Mouse (Mus musculus) CH12.LX (cell line): ENCODE measurements at regions not wholly inside any gene's neighbourhood (a gene's known extent, or its start where the extent isn't known, plus 50 kb on each side); places are given as distances from the start of the nearest gene placed in this dataset.

Source experiments
- DNase-seq: peaks from one replicate; pipeline ENCODE4 v3.0.0-alpha.2; 2013; ENCODE audit errors: extremely low read depth
- H3K27ac ChIP-seq: 2 replicates; pipeline ENCODE4 v1.5.1; 2012; ENCODE audit warnings: low read depth, mild to moderate bottlenecking, control low read depth, moderate library complexity; ENCODE audit not compliant: insufficient read depth
- H3K27me3 ChIP-seq: replicated peaks from 2 replicates; pipeline ENCODE3; 2012; ENCODE audit warnings: inconsistent platforms
- H3K36me3 ChIP-seq, 2 experiments: replicated peaks in 1 of 2; 2 replicates each; pipeline versions ENCODE3 to v1.6.1; 2012; ENCODE audit warnings: inconsistent platforms in 1 of 2, low read length in 1 of 2, mild to moderate bottlenecking in 1 of 2, mixed read lengths in 1 of 2, moderate library complexity in 1 of 2; ENCODE audit not compliant: control insufficient read depth in 1 of 2, insufficient read depth in 1 of 2
- H3K4me1 ChIP-seq, 2 experiments: 2 replicates each; pipeline ENCODE4 v1.6.1; 2012; ENCODE audit warnings: inconsistent platforms in 1 of 2, moderate library complexity in 1 of 2; ENCODE audit not compliant: insufficient read depth in 2 of 2, control insufficient read depth in 1 of 2
- H3K4me2 ChIP-seq: 2 replicates; pipeline ENCODE4 v1.6.1; 2012; ENCODE audit warnings: low read depth, mild to moderate bottlenecking, control low read depth; ENCODE audit not compliant: poor library complexity, insufficient read depth, severe bottlenecking
- H3K4me3 ChIP-seq, 3 experiments: fragments of 150-350 bp in 1 of 3; sonication (generic) in 1 of 3; replicated peaks in 1 of 3; 2 replicates each; pipeline versions ENCODE3 to v1.5.1; 2011 to 2012; ENCODE audit warnings: low read depth in 2 of 3, low read length in 2 of 3, mild to moderate bottlenecking in 2 of 3, moderate library complexity in 2 of 3, control low read depth in 1 of 3, improper control_type of control experiment in 1 of 3, inconsistent platforms in 1 of 3, mixed read lengths in 1 of 3; ENCODE audit not compliant: poor library complexity in 1 of 3
- H3K79me2 ChIP-seq: replicated peaks from 2 replicates; pipeline ENCODE4 v1.6.1; 2012; ENCODE audit warnings: mild to moderate bottlenecking, moderate library complexity; ENCODE audit not compliant: control insufficient read depth, poor library complexity, insufficient read depth, severe bottlenecking; ENCODE audit errors: extremely low read depth
- H3K9ac ChIP-seq: 2 replicates; pipeline ENCODE4 v1.6.1; 2012; ENCODE audit warnings: low read depth, mild to moderate bottlenecking, control low read depth, moderate library complexity; ENCODE audit not compliant: insufficient read depth
- H3K9me3 ChIP-seq: replicated peaks from 2 replicates; pipeline ENCODE3; 2012; ENCODE audit warnings: low read length, inconsistent platforms, mixed read lengths
- CHD2 ChIP-seq: IDR thresholded peaks from 2 replicates; pipeline ENCODE4 v1.6.1; 2011; ENCODE audit warnings: low read length, improper control_type of control experiment
- E2F4 ChIP-seq: IDR thresholded peaks from 2 replicates; pipeline ENCODE4 v1.6.1; 2011; ENCODE audit warnings: low read depth, low read length, improper control_type of control experiment; ENCODE audit not compliant: insufficient replicate concordance
- ELF1 ChIP-seq: IDR thresholded peaks from 2 replicates; pipeline ENCODE4 v1.6.1; 2014; ENCODE audit warnings: low read depth, mild to moderate bottlenecking, inconsistent platforms, low read length, improper control_type of control experiment
- GABPA ChIP-seq: IDR thresholded peaks from 2 replicates; pipeline ENCODE4 v1.6.1; 2012; ENCODE audit warnings: low read depth, low read length, improper control_type of control experiment, inconsistent platforms; ENCODE audit not compliant: insufficient replicate concordance
- HCFC1 ChIP-seq: IDR thresholded peaks from 2 replicates; pipeline ENCODE4 v1.6.1; 2012; ENCODE audit warnings: low read depth, mild to moderate bottlenecking, inconsistent platforms, low read length, improper control_type of control experiment
- IRF4 ChIP-seq: IDR thresholded peaks from 2 replicates; pipeline ENCODE4 v1.6.1; 2014; ENCODE audit warnings: low read depth, mild to moderate bottlenecking, inconsistent platforms, low read length, improper control_type of control experiment
- JUND ChIP-seq: conservative IDR thresholded peaks from 2 replicates; pipeline ENCODE4 v1.6.1; 2011; ENCODE audit warnings: low read depth, low read length, improper control_type of control experiment
- MAFK ChIP-seq: IDR thresholded peaks from 2 replicates; pipeline ENCODE4 v1.6.1; 2011; ENCODE audit warnings: low read length, improper control_type of control experiment; ENCODE audit not compliant: insufficient replicate concordance
- MAX ChIP-seq: IDR thresholded peaks from 2 replicates; pipeline ENCODE4 v1.6.1; 2011; ENCODE audit warnings: low read length, improper control_type of control experiment
- MAZ ChIP-seq: IDR thresholded peaks from 2 replicates; pipeline ENCODE4 v1.6.1; 2012; ENCODE audit warnings: low read depth, mild to moderate bottlenecking, inconsistent platforms, low read length, improper control_type of control experiment, moderate library complexity
- MXI1 ChIP-seq: IDR thresholded peaks from 2 replicates; pipeline ENCODE4 v1.6.1; 2011; ENCODE audit warnings: mild to moderate bottlenecking, low read depth, low read length, improper control_type of control experiment
- MYC ChIP-seq: IDR thresholded peaks from 2 replicates; pipeline ENCODE4 v1.6.1; 2011; ENCODE audit warnings: low read depth, mild to moderate bottlenecking, improper control_type of control experiment, low read length
- NRF1 ChIP-seq: IDR thresholded peaks from 2 replicates; pipeline ENCODE4 v1.6.1; 2014; ENCODE audit warnings: low read depth, mild to moderate bottlenecking, inconsistent platforms, low read length, improper control_type of control experiment, moderate library complexity
- POLR2A ChIP-seq: IDR thresholded peaks from 2 replicates; pipeline ENCODE4 v1.6.1; 2011; ENCODE audit warnings: low read depth, mild to moderate bottlenecking, improper control_type of control experiment, low read length
- POLR2AphosphoS2 ChIP-seq: IDR thresholded peaks from 2 replicates; pipeline ENCODE4 v1.6.1; 2011; ENCODE audit warnings: low read depth, low read length, improper control_type of control experiment
- RAD21 ChIP-seq: IDR thresholded peaks from 2 replicates; pipeline ENCODE4 v1.6.1; 2011; ENCODE audit warnings: low read depth, mild to moderate bottlenecking, low read length, improper control_type of control experiment, moderate library complexity
- RCOR1 ChIP-seq: conservative IDR thresholded peaks from 2 replicates; pipeline ENCODE4 v1.6.1; 2012; ENCODE audit warnings: low read depth, mild to moderate bottlenecking, inconsistent platforms, low read length, improper control_type of control experiment
- SMC3 ChIP-seq: IDR thresholded peaks from 2 replicates; pipeline ENCODE4 v1.6.1; 2011; ENCODE audit warnings: low read depth, low read length, improper control_type of control experiment
- TBP ChIP-seq: conservative IDR thresholded peaks from 2 replicates; pipeline ENCODE4 v1.6.1; 2011; ENCODE audit warnings: low read depth, low read length, improper control_type of control experiment
- ZC3H11A ChIP-seq: IDR thresholded peaks from 2 replicates; pipeline ENCODE4 v1.6.1; 2012; ENCODE audit warnings: low read depth, mild to moderate bottlenecking, inconsistent platforms, low read length, improper control_type of control experiment
- ZKSCAN1 ChIP-seq: IDR thresholded peaks from 2 replicates; pipeline ENCODE4 v1.6.1; 2012; ENCODE audit warnings: low read depth, inconsistent platforms, low read length, improper control_type of control experiment, borderline replicate concordance
- ZNF384 ChIP-seq: IDR thresholded peaks from 2 replicates; pipeline ENCODE4 v1.6.1; 2012; ENCODE audit warnings: low read depth, low read length, improper control_type of control experiment, inconsistent platforms
- dilution Hi-C: fragments of 300-500 bp; cut with MboI; formaldehyde crosslinking; loops from 2 replicates; pipeline ENCODE4 v1.14.3; 2020; ENCODE audit warnings: low sequenced_read_pairs; ENCODE audit not compliant: extremely low pct_unique_long_range_greater_than_20kb, extremely low pct_ligation_motif_present
- in situ Hi-C: fragments of 300-500 bp; cut with MboI; formaldehyde crosslinking; loops from 3 replicates; pipeline ENCODE4 v1.14.3; 2019; ENCODE audit warnings: low sequenced_read_pairs, low pct_ligation_motif_present, low pct_unique_long_range_greater_than_20kb, mixed read lengths

- Histone ChIP-seq H3K4me3 (no peak overlapping the region), H3K27me3 (no peaks in the 10 kb centered on the region), H3K9ac (no peak overlapping the region), H3K4me1 (no peaks in the 10 kb centered on the region), H3K4me2 (no peak overlapping the region), H3K9me3 (no peaks in the 10 kb centered on the region), H3K79me2 (no peaks in the 10 kb centered on the region), H3K36me3 (no peaks in the 10 kb centered on the region), H3K27ac (no peak overlapping the region)
- TF ChIP-seq MAX, result no peak
- no peak for TF ChIP-seq POLR2A
- TF ChIP-seq RAD21, result no peak
- no peak for TF ChIP-seq MAFK
- dilution Hi-C loops, result no loop called here
- in situ Hi-C loops, result no loop called here
- no peak for DNase-seq
Observed at GRCm38 (mm10) chr13:90810011-90810410, 95.1 kb downstream of the Atp6ap1l start.

DNA sequence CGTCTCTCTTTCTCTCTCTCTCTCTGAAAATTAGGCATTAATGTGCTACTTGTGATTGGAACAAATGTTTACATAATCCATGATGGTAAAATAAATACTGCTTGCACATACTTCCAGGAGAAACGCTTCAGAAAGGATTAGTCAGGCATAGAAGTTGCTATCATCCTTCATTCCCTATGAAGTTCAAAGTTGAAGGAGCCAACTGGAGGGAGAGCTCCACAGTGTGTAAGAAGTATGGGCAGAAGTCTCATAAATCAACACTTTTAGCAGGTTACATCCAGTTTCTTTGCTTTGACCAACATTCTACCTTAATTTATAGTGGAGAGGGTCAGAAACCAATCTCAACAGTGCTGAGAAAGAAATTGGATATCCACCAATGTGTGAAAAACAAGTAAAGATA is 105.5 kb downstream of the Atp6ap1l start:
- no peak for TF ChIP-seq RCOR1
- in situ Hi-C loops (no loop called here), dilution Hi-C loops (no loop called here)
- H3K36me3 ChIP-seq, result no peaks in the 10 kb centered on the region
- H3K9me3 ChIP-seq, result no peaks in the 10 kb centered on the region
- H3K79me2 ChIP-seq, result no peaks in the 10 kb centered on the region
- no peak overlapping the region for H3K4me3 ChIP-seq
- no peak overlapping the region for H3K4me2 ChIP-seq
- no peaks in the 10 kb centered on the region for H3K27me3 ChIP-seq
- H3K27ac ChIP-seq, result no peak overlapping the region
- no peak overlapping the region for H3K9ac ChIP-seq
- no peaks in the 10 kb centered on the region for H3K4me1 ChIP-seq
- no peak for DNase-seq

DNA sequence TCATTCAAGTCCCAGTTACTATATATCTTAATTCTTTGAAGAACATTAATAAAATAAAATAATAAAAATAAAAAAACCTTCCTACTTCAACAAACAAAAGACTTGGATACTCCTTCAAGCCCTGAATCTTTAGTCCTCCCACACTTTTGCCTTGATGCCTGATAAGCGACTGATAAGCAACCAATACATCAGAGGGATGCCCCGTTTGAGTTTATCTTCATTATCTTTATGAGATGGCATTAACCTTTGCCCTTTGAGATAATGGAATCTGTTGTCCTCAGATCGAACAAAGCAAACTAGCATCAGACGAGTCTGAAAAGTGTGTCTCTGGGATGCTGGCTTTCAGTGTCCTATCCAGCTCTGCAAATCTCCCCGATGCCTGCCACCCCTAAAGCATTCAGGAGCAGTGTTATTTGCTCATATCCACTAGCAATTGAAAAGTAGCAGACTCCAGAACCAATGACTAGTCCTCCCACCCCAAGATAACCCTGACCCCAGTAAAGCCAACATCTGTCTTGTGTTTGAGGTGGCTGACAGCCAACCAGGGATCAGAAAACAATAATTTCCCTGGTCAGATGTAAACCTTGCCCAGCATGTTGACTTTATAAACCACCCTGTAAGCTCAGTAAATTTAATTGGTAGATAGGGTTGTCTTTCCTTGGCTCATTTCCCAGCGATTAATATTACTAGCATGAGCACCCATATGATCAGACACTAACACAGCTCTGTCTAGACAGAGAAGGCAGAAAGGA is 106.2 kb downstream of the Atp6ap1l start:
- Histone ChIP-seq H3K9ac (no peak overlapping the region), H3K79me2 (no peaks in the 10 kb centered on the region), H3K4me1 (no peaks in the 10 kb centered on the region), H3K4me3 (no peak overlapping the region)
- no peak for DNase-seq
- in situ Hi-C loops, result no loop called here
- TF ChIP-seq MYC, result no peak
- TF ChIP-seq ZC3H11A, result no peak
- TF ChIP-seq GABPA, result no peak
- TF ChIP-seq TBP, result no peak
- no peak for TF ChIP-seq POLR2AphosphoS2
- no peak for TF ChIP-seq HCFC1
- TF ChIP-seq ZKSCAN1, result no peak
- TF ChIP-seq MXI1, result no peak
- TF ChIP-seq IRF4, result no peak
- no peak for TF ChIP-seq E2F4
- no peak for TF ChIP-seq RCOR1
- no peak for TF ChIP-seq NRF1
- no peak for TF ChIP-seq ZNF384
- no peak for TF ChIP-seq ELF1
- TF ChIP-seq MAZ, result no peak
- no peak for TF ChIP-seq CHD2
- TF ChIP-seq JUND, result no peak
- TF ChIP-seq SMC3, result no peak
- no peak for TF ChIP-seq MAFK
- TF ChIP-seq, all 38 proteins: peak for 0
- dilution Hi-C loops, result no loop called here
- no peak overlapping the region for H3K27ac ChIP-seq
- no peaks in the 10 kb centered on the region for H3K27me3 ChIP-seq
- no peaks in the 10 kb centered on the region for H3K9me3 ChIP-seq
- H3K4me2 ChIP-seq, result no peak overlapping the region
- no peaks in the 10 kb centered on the region for H3K36me3 ChIP-seq
